Mouse (Mus musculus): ENCODE measurements around the gene Olfr784.
"Not testable (repeated sequence)": the region's sequence is repeated elsewhere in the genome, so short reads cannot be mapped to it uniquely, and the experiment has no call there.

Olfr784 gene

DNA sequence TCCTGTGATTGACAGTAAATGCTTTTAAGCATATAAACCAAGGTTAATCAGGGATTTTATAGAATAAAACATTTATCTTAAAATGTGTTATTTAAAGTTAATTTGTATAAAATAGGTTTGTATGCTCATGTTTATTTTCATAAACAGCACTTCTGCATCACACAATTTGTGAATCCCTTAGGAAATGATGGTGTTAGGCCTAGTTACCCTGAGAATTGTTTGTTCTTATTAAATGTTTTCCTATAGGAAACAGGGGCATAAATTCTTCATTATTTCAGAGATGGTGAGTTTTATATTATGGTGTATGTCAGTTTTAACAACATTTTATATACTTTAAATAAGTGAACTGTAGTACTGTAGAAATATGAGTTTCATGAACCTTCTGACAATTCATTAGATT lies at the start of gene Olfr784:
TSS of gene Olfr784 (plus strand) at position 301 of the 400 bp plus-strand sequence.
- no peak for DNase-seq (ENCODE audit: low spot score in 2 of 2)

DNA sequence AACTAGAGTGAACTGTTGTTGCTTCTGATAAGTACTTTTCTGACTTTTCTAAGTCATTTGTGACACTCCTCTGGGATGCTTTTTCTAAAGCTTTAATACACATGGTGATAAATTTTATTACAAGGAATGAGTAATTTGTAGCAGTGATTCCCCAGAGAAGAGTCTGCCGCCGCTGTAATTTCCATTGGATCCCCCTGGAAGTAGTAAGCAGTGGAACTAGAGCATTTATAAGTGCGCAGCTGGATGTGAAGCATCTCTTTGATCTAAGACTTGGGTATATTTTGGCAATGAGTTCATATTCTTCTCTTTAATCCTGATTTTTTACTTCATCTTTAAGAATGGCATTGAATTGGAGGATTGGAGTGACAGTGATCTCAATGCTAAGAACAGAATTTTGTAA lies 35.3 kb upstream of the Olfr784 start, which contains the start of gene Olfr782:
TSS of gene Olfr782 (plus strand) at position 301 of the 400 bp plus-strand sequence.
- no peak for DNase-seq (ENCODE audit: low spot score in 2 of 2)

DNA sequence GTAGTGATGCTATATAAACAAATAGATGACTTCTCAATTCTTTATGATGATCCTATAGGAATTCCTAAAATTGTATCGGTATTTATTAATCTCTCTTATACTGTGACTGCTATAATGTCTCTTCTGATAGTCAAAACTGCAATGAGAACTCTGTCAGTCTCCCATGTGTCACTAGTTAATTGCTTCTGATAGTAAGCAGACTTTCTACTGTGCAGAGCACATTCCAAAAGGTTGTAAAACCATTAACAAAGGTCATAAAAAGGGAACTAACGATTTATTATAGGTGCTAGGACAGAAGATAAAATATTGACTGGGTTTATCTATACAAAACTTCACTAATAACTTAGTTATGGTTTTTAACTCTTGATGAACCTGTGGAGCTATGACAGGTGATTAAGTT lies 31.4 kb upstream of the Olfr784 start:
- DNase-seq (ENCODE audit: low spot score in 2 of 2) = not testable (repeated sequence)

DNA sequence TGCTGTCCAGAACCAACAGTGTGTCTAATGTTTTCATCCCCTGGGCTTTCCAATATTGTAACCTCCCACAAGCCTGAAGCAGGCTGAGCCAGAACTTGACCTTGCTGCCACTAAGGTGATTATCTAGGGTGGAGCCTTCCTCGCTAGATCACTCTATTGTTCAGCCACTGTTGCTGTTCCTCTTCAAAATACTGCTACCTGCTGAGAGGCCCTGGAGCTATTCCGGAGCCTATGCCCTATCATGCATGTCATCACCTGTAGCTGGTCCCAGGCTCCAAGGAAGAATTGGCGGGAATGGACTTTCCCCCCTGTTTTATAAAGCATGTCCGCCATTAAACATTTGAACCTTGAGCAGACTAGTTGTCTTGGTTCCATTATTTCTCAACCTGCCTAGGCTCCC lies 27.4 kb upstream of the Olfr784 start:
- not testable (repeated sequence) for DNase-seq (ENCODE audit: low spot score in 2 of 2)

DNA sequence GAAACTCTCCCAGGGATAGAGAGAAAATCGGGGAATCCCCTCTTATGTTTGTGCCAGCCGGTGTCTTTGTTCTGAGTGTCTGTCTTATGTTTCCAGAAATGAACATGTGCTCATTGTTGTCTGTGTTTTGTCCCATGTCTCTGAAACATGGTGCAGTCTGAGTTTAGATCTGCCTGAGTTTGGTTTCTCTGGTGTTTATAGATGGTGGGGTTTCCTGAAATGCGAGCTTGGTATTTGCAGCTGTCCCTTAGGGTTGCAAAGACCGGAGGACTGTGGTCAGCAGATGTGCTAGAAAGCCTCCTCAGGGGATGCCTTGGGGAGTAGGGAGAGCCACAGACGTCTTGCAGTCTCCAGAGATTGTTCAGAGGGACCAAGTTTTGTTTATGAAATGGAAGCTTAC lies 26.6 kb upstream of the Olfr784 start:
- no peak for DNase-seq (ENCODE audit: low spot score in 2 of 2)

DNA sequence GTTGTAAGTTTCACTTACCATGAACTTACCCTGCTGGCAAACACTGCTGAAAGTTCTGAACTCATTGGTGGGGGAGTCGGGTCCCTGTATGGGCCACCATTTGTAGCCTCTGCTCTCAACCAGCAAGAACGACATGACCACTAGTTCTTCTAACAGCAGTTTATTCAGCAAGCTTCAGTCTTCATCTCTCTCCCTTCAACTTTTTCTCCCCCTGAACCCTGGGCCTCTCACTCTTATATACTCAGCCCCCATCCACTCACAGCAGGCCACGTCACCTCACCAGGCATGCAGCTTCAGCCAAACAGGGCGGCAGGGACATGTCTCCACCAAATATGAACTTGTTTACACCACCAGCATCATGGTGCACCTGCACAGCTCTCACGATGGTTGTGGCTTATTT lies 9.8 kb upstream of the Olfr784 start:
- DNase-seq (ENCODE audit: low spot score in 2 of 2) = not testable (repeated sequence)

DNA sequence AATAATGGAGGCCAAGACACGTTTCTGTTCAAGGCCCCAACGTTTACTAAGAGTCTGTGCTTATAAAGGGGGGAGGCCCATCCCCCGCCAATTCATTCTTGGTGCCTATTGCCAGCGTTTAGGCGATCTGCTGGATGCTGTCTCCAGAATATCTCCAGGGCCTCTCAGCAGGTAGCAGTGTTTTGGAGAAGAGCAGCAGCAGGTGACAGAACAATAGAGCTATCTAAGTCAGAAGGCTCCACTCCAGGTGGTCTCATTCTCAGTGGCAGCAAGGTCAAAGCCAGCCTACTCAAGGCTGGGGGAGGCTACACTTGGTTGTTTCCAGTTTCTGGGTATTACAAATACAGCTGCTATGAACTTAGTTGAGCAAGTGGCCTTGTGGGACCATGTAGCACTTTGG lies 17.0 kb downstream of the Olfr784 start:
- DNase-seq (ENCODE audit: low spot score in 2 of 2) = no peak

DNA sequence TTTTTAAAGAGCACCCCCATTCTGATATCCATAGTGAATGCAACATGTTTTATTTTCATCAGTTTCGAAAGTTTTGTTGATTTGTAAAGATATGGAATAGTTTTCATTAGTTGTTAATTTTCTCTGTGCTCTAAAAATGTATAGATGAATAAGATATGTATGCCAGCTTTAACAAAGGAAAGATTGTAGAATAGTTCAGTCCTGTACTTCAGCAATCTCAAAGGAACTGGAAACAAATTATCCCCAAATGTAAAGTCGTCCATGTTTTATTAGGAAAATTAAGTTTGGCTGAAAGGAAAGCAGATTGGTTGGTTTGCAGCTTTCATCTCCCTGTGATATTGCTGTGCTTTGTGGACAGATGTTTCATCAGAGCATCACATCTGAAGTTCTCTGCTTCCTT lies 21.2 kb downstream of the Olfr784 start, which contains the start of gene Olfr785:
TSS of gene Olfr785 (plus strand) at position 301 of the 400 bp plus-strand sequence.
- DNase-seq (ENCODE audit: low spot score in 2 of 2) = no peak

DNA sequence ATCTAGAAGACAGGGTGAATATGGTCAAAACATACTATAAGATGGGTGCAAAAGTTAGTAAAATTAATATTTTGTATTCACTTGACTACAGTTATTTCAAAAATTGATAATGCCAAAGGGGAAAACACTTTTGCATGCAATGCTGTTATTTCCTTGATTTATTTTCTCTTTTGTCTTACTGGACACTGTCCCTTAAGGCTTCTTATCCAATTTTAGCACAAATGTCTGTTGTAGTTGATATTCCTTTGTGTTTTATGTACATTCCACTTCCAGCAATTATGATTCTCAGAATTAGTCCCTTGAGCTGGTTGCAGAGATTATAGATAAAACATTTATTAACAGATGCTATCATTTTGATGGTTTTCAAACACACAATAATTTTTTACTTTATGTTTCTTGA lies 43.1 kb downstream of the Olfr784 start, which contains the start of gene Olfr786:
TSS of gene Olfr786 (plus strand) at position 301 of the 400 bp plus-strand sequence.
- no peak for DNase-seq (ENCODE audit: low spot score in 2 of 2)

Data from cerebellum, postnatal 4 days (tissue).